Mouse (Mus musculus) T-helper 17 cell (primary cell): ENCODE measurements at regions not wholly inside any gene's neighbourhood (a gene's known extent, or its start where the extent isn't known, plus 50 kb on each side); places are given as distances from the start of the nearest gene placed in this dataset.

Experiments used
- in situ Hi-C, 2 experiments: fragments of 300-600 bp; cut with MboI, MseI; formaldehyde crosslinking; loops; 1 replicate in 1 of 2; 2 replicates in 1 of 2; pipeline ENCODE4 v1.15.1; 2025; ENCODE audit warnings: high pct_unique_total_duplicates in 2 of 2

GRCm38 (mm10) chr17:84075081-84075938, 112.4 kb downstream of the Zfp36l2 start:
- in situ Hi-C loops: loop anchor here in 1 of 2 experiments (10.0 kb wide), 1 partner anchor 711 kb away; no protein-coding TSS in a partner anchor

GRCm38 (mm10) chr17:84074000-84074782, 113.6 kb downstream of the Zfp36l2 start:
- in situ Hi-C loops: loop anchor here in 1 of 2 experiments (10.0 kb wide), 1 partner anchor 709 kb away; no protein-coding TSS in a partner anchor

GRCm38 (mm10) chr17:84072426-84073030, 115.2 kb downstream of the Zfp36l2 start:
- in situ Hi-C loops: loop anchor here in 1 of 2 experiments (10.0 kb wide), 1 partner anchor 708 kb away; no protein-coding TSS in a partner anchor

GRCm38 (mm10) chr17:84071855-84072254, 115.9 kb downstream of the Zfp36l2 start:
- in situ Hi-C loops: loop anchor here in 1 of 2 experiments (10.0 kb wide), 1 partner anchor 707 kb away; no protein-coding TSS in a partner anchor

- in situ Hi-C loops: loop anchor here in 1 of 2 experiments (10.0 kb wide), 1 partner anchor 706 kb away; no protein-coding TSS in a partner anchor
Measured at GRCm38 (mm10) chr17:84070596-84070995, 117.2 kb downstream of the Zfp36l2 start.

- in situ Hi-C loops: no loop called here
Measured at GRCm38 (mm10) chr17:84067102-84067501, 120.6 kb downstream of the Zfp36l2 start.

- in situ Hi-C loops: no loop called here
Measured at GRCm38 (mm10) chr17:84063791-84064190, 124.0 kb downstream of the Zfp36l2 start.

GRCm38 (mm10) chr17:84061621-84062020, 126.1 kb downstream of the Zfp36l2 start:
- in situ Hi-C loops: no loop called here

- in situ Hi-C loops: no loop called here
Measured at GRCm38 (mm10) chr17:84056469-84056868, 131.3 kb downstream of the Zfp36l2 start.

- in situ Hi-C loops: no loop called here
Measured at GRCm38 (mm10) chr17:84052437-84052836, 135.3 kb downstream of the Zfp36l2 start.

GRCm38 (mm10) chr17:84051212-84051611, 136.5 kb downstream of the Zfp36l2 start:
- in situ Hi-C loops: no loop called here

- in situ Hi-C loops: no loop called here
Measured at GRCm38 (mm10) chr17:84048533-84048932, 139.2 kb downstream of the Zfp36l2 start.

GRCm38 (mm10) chr17:84047520-84047919, 140.2 kb downstream of the Zfp36l2 start:
- in situ Hi-C loops: no loop called here

- in situ Hi-C loops: no loop called here
Measured at GRCm38 (mm10) chr17:84045812-84046211, 141.9 kb downstream of the Zfp36l2 start.

GRCm38 (mm10) chr17:84044472-84044936, 143.2 kb downstream of the Zfp36l2 start:
- in situ Hi-C loops: no loop called here

GRCm38 (mm10) chr17:84043102-84043501, 144.6 kb downstream of the Zfp36l2 start:
- in situ Hi-C loops: no loop called here

GRCm38 (mm10) chr17:84039444-84039843, 148.3 kb downstream of the Zfp36l2 start:
- in situ Hi-C loops: no loop called here

GRCm38 (mm10) chr17:84037580-84038304, 150.0 kb downstream of the Zfp36l2 start:
- in situ Hi-C loops: no loop called here

- in situ Hi-C loops: no loop called here
Measured at GRCm38 (mm10) chr17:84036056-84036455, 151.7 kb downstream of the Zfp36l2 start.

GRCm38 (mm10) chr17:84034801-84035200, 152.9 kb downstream of the Zfp36l2 start:
- in situ Hi-C loops: loop anchor here in 1 of 2 experiments (5.0 kb wide), 1 partner anchor 78 kb away; no protein-coding TSS in a partner anchor

- in situ Hi-C loops: loop anchor here in 1 of 2 experiments (5.0 kb wide), 1 partner anchor 80 kb away; no protein-coding TSS in a partner anchor
Measured at GRCm38 (mm10) chr17:84032441-84032840, 155.3 kb downstream of the Zfp36l2 start.
